Mouse (Mus musculus): ENCODE measurements around the gene Ddit4. TPM values are rescaled to one million over a fixed set of nuclear protein-coding genes. Genes with fewer than 3 reads are reported as not detected.

Gene Ddit4
- total RNA-seq, 2 experiments from 2014 or later = 46.9 to 71.1 TPM

DNA sequence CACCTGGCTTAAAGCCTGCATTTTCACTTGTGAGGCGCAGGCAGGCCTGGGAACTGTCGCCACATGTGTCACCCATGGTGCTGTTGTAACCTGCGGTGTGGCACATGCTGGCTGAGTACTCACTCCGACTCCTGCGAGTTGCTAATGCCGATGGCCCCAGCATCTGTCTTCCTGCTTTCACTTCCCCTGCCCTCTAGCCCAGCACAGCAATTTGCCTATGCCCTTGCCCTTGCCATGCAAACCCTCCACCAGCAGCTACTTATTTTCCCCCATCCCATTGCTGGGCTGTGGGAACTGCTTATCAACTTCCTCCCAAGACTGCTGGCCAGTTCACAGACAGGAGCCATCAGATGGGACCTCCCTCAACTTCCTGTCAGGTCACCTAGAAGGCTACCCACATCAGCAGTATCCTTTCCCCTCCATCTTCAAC, 29.2 kb upstream of the Ddit4 start:
- no peak for TF ChIP-seq CTCF (IDR thresholded peaks at IDR 0.05)
- H3K27ac ChIP-seq = peak overlapping the region; percentile 10
- H3K4me3 ChIP-seq = no peak overlapping the region
- no peak for DNase-seq (ENCODE audit: extremely low spot score in 1 of 2, low spot score in 2 of 2)
- intact Hi-C loops (cut with DNase I) = no loop called here

DNA sequence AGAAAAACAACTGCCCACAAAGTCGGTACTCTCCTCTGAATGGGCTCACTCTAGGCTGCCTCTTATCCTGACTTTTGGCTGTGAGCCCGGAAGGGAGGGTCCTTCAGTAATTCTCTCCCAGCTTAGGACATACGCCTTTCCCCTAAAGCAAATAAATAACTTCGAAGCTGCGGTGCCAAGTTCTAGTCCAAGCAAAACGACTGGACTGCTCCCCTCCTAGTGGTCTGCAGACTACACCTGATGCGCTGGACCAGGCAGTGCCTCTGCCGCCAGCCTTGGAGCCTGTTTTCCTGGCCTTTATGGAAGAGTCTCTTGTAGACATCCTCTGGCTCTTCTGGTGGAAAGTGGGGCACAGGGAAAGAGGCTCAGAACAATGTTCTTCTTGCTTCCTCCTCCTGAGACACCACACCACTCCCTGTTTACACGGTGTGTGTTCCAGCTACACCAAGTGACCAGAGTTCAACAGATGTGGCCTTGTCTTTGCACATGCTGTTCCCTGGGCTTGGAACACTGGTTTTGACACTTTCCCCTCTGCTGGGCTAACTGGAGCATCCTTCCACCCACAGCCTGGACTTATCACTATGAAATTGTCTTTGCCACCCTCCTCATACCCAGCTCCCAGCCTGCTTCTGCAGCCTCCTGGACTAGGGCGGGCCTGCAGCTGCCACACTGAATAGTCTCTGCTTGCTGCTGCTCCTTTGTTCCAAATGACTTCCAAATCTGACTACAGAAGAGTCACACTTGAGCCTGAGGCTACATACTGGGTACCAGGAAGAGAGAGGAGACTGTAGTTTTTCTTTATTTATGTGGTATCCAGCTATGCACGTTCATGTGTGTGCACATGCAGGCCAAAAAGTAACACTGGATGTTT, 27.5 kb upstream of the Ddit4 start:
- intact Hi-C loops (cut with DNase I) = no loop called here
- no peak for TF ChIP-seq CTCF (IDR thresholded peaks at IDR 0.05)
- DNase-seq (ENCODE audit: extremely low spot score in 1 of 2, low spot score in 2 of 2) = peak in 1 of 2 experiments; percentile 49

DNA sequence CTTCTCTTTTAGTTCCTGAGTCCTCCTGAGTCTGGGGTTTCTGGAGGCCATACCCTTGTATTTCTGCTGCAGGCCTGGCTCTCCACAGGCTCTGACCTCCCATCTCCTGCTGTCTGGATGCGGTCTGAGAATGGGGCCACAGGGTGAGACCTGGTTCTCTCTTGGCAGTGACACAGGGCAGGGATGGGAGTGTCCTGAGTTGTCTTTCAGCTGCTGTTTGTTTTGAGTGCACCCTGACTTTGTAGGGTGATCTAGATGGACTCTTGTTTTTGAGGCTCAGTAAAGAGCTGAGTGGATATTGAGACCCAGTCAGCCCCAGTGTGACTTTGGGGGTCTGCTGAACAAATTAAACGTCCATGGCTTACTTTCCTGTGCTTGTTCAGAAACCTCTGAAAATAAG, 26.8 kb upstream of the Ddit4 start:
- peak overlapping the region; percentile 72 for H3K27ac ChIP-seq
- H3K4me3 ChIP-seq = no peak overlapping the region
- no peak for DNase-seq (ENCODE audit: extremely low spot score in 1 of 2, low spot score in 2 of 2)
- intact Hi-C loops (cut with DNase I) = no loop called here
- TF ChIP-seq CTCF (IDR thresholded peaks at IDR 0.05) = no peak

More for the DNA sequence above, 27.5 kb upstream of the Ddit4 start:
- H3K4me3 ChIP-seq = no peak overlapping the region
- peak overlapping the region; percentile 72 for H3K27ac ChIP-seq

- DNase-seq (ENCODE audit: extremely low spot score in 1 of 2, low spot score in 2 of 2) = no peak
- no peak for TF ChIP-seq CTCF (IDR thresholded peaks at IDR 0.05)
- intact Hi-C loops (cut with DNase I) = no loop called here
- Histone ChIP-seq H3K4me3 (no peak overlapping the region), H3K27ac (peak overlapping the region; percentile 72)
Observed at GRCm38 (mm10) chr10:59977715-59978343, 26.2 kb upstream of the Ddit4 start.

- DNase-seq (ENCODE audit: extremely low spot score in 1 of 2, low spot score in 2 of 2) = no peak
- Histone ChIP-seq H3K4me3 (no peak overlapping the region), H3K27ac (no peak overlapping the region; the same call in 1 of the 2 replicates)
- intact Hi-C loops (cut with DNase I) = no loop called here
- no peak for TF ChIP-seq CTCF (IDR thresholded peaks at IDR 0.05)
Observed at GRCm38 (mm10) chr10:59977141-59977540, 25.5 kb upstream of the Ddit4 start.

DNA sequence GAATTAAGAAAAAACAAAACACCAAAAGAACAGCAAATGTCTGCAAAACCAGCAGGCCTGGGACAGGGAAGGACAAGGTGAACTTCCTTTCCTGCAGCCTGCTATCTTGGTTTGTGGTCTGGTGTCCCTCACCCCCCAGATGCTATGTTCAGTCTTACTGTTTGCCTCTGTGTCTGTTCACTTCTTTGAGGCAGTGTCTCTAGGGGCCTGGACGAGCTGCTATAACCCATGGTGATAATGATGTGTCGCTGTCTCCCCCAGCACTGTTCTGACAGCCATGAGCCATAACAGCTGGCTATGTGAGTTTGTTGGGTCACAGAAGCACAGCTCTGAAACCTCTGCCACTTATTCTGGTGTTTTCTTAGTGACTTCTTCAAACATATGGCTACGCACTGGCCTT, 23.2 kb upstream of the Ddit4 start:
- no peak for TF ChIP-seq CTCF (IDR thresholded peaks at IDR 0.05)
- intact Hi-C loops (cut with DNase I) = no loop called here

GRCm38 (mm10) chr10:59974191-59974664, 22.6 kb upstream of the Ddit4 start:
- Histone ChIP-seq H3K4me3 (no peak overlapping the region), H3K27ac (peak overlapping the region; percentile 85)
- intact Hi-C loops (cut with DNase I) = no loop called here
- DNase-seq (ENCODE audit: extremely low spot score in 1 of 2, low spot score in 2 of 2) = peak in 1 of 2 experiments; percentile 55
- TF ChIP-seq CTCF (IDR thresholded peaks at IDR 0.05) = no peak

More for the DNA sequence above, 23.2 kb upstream of the Ddit4 start:
- Histone ChIP-seq H3K4me3 (no peak overlapping the region), H3K27ac (peak overlapping the region; percentile 85)
- no peak for DNase-seq (ENCODE audit: extremely low spot score in 1 of 2, low spot score in 2 of 2)

DNA sequence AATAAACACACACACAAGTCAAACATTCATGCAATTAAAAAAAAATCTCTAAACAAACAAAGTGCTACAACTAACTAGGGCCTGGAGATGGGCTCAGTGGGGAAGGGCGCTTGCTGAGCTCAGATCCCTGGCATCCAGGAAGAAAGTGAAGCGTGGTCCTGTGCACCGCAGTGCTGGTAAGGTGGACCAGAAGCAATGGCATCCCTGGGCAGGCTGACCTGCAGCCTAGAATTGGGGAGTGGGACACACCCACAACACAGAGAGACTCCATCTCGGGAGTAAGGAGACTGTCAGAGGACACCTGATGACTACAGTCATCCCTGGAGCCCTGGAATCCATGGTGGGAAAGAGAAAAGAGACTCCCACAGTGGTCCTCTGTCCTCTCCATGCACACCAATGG, 21.8 kb upstream of the Ddit4 start:
- peak overlapping the region; percentile 85 for H3K27ac ChIP-seq
- intact Hi-C loops (cut with DNase I) = no loop called here
- H3K4me3 ChIP-seq = no peak overlapping the region
- TF ChIP-seq CTCF (IDR thresholded peaks at IDR 0.05) = no peak
- no peak for DNase-seq (ENCODE audit: extremely low spot score in 1 of 2, low spot score in 2 of 2)

- TF ChIP-seq CTCF (IDR thresholded peaks at IDR 0.05) = no peak
- peak overlapping the region; percentile 45 for H3K27ac ChIP-seq
- no peak overlapping the region for H3K4me3 ChIP-seq
- intact Hi-C loops (cut with DNase I) = no loop called here
- no peak for DNase-seq (ENCODE audit: extremely low spot score in 1 of 2, low spot score in 2 of 2)
Observed at GRCm38 (mm10) chr10:59972999-59973398, 21.4 kb upstream of the Ddit4 start.

- DNase-seq (ENCODE audit: extremely low spot score in 1 of 2, low spot score in 2 of 2) = no peak
- H3K4me3 ChIP-seq = no peak overlapping the region
- no peak for TF ChIP-seq CTCF (IDR thresholded peaks at IDR 0.05)
- intact Hi-C loops (cut with DNase I) = no loop called here
- H3K27ac ChIP-seq = no peak overlapping the region; the same call in 1 of the 2 replicates
Observed at GRCm38 (mm10) chr10:59972534-59972933, 20.9 kb upstream of the Ddit4 start.

GRCm38 (mm10) chr10:59971813-59972212, 20.2 kb upstream of the Ddit4 start:
- TF ChIP-seq CTCF (IDR thresholded peaks at IDR 0.05) = no peak
- intact Hi-C loops (cut with DNase I) = no loop called here
- H3K27ac ChIP-seq = no peak overlapping the region; the same call in 1 of the 2 replicates
- no peak for DNase-seq (ENCODE audit: extremely low spot score in 1 of 2, low spot score in 2 of 2)
- no peak overlapping the region for H3K4me3 ChIP-seq

- Histone ChIP-seq H3K4me3 (peak overlapping the region; percentile 65), H3K27ac (peak overlapping the region; percentile 99)
- intact Hi-C loops (cut with DNase I) = no loop called here
- no peak for DNase-seq (ENCODE audit: extremely low spot score in 1 of 2, low spot score in 2 of 2)
- no peak for TF ChIP-seq CTCF (IDR thresholded peaks at IDR 0.05)
Observed at GRCm38 (mm10) chr10:59970450-59971062, 18.9 kb upstream of the Ddit4 start.
